Mouse (Mus musculus) CD4-positive, CD25-positive, alpha-beta regulatory T cell, adult 9 weeks (primary cell): Measurements from ENCODE around the gene Asap3. TPM values are rescaled to one million over a fixed set of nuclear protein-coding genes. Genes with fewer than 3 reads are reported as not detected.

Experiments
- polyA plus RNA-seq: library from polyadenylated mRNA; unstranded; fragments of 100-300 nt; shearing (Covaris generic); gene quantifications from one replicate; pipeline ENCODE4 v1.2.1, GENCODE M21; 2017

The Asap3 gene
- polyA plus RNA-seq: 0.15 TPM

GRCm38 (mm10) chr4:136206033-136206893, at the start of gene Asap3:
Gene Asap3, plus strand, starts transcription at chr4:136206365.

GRCm38 (mm10) chr4:136172011-136172541, 34.1 kb upstream of the Asap3 start, which contains the start of gene E2f2:
Gene E2f2, plus strand, starts transcription at chr4:136172394.

GRCm38 (mm10) chr4:136247729-136248463, 41.7 kb downstream of the Asap3 start, which contains the start of gene Tcea3:
Gene Tcea3, plus strand, starts transcription at chr4:136247729.

GRCm38 (mm10) chr4:136284455-136284854, 78.3 kb downstream of the Asap3 start, which contains the start of gene Zfp46:
Gene Zfp46, plus strand, starts transcription at chr4:136284683.

Other genes starting within 250 kb of the Asap3 start
- gene Gale, start 242.6 kb upstream of the Asap3 start, polyA plus RNA-seq: 26.8 TPM
- gene Lypla2, start 233.7 kb upstream of the Asap3 start, polyA plus RNA-seq: 371 TPM
- 7.5 TPM for gene Pithd1, start 219.1 kb upstream of the Asap3 start, polyA plus RNA-seq
- gene Eloa, start 184.6 kb upstream of the Asap3 start, polyA plus RNA-seq: 62.3 TPM
- gene Rpl11, start 152.9 kb upstream of the Asap3 start, polyA plus RNA-seq: 454 TPM
- 271 TPM for gene Id3, start 62.9 kb upstream of the Asap3 start, polyA plus RNA-seq
- gene E2f2, start 34.0 kb upstream of the Asap3 start, polyA plus RNA-seq: 20.7 TPM
- 0.58 TPM for gene Tcea3, start 41.4 kb downstream of the Asap3 start, polyA plus RNA-seq
- 12.7 TPM for gene Zfp46, start 78.3 kb downstream of the Asap3 start, polyA plus RNA-seq
- 147 TPM for gene Hnrnpr, start 104.6 kb downstream of the Asap3 start, polyA plus RNA-seq
- not detected for gene Htr1d, start 217.2 kb downstream of the Asap3 start, polyA plus RNA-seq